24 mouse cellular contexts compared by ENCODE assay signal in genomic region chr14:33514756-33515285, GRCm38 (mm10). TPM values are rescaled to one million over a fixed set of nuclear protein-coding genes. Genes with fewer than 3 reads are reported as not detected.
A peak's percentile ranks its signal among the peaks of the same experiment; 100 is the strongest.
DNase-seq lines count a peak whose midpoint lies in the region; ATAC-seq and TF ChIP-seq lines count a peak whose summit lies in the region.
"Had no signal": no experiment of that assay in that cellular context is flagged by ENCODE, and none has a peak within 500 bp of the region (broad histone marks: within the 10 kb centered on the region; RNA-seq: fewer than 3 reads in every experiment).

No protein-coding gene starts in this region.

- TF ChIP-seq POLR2A in brain, embryonic 14.5 days (IDR thresholded peaks at IDR 0.05; ENCODE audit: borderline replicate concordance, extremely low read depth, insufficient read depth, insufficient read length, poor library complexity, severe bottlenecking) = no peak

- ATAC-seq in forebrain, embryonic 14.5 days = peak; percentile 65
- ATAC-seq in forebrain, embryonic 11.5 days (replicated peaks; ENCODE audit: low FRiP score) = no peak
- ATAC-seq in forebrain, embryonic 16.5 days = peak; percentile 72
- ATAC-seq: intestine, embryonic 15.5 days had no signal

- no peak for TF ChIP-seq CTCF in brain, embryonic 14.5 days (IDR thresholded peaks at IDR 0.05; ENCODE audit: borderline replicate concordance, extremely low read depth, insufficient read depth, insufficient read length)

- no peaks in the 10 kb centered on the region for H3K9me3 ChIP-seq in forebrain, embryonic 14.5 days (replicated peaks; ENCODE audit: control insufficient read depth, low read length)
- H3K9me3 ChIP-seq in forebrain, embryonic 11.5 days (ENCODE audit: control insufficient read depth, low read length) = no peaks in the 10 kb centered on the region
- H3K9me3 ChIP-seq in forebrain, embryonic 16.5 days (ENCODE audit: control insufficient read depth, low read length) = no peaks in the 10 kb centered on the region
- H3K9me3 ChIP-seq: embryonic facial prominence, embryonic 15.5 days; heart, embryonic 12.5 days; hindbrain, embryonic 12.5 days; intestine, embryonic 15.5 days had no signal

- H3K4me1 ChIP-seq in forebrain, embryonic 14.5 days (ENCODE audit: control insufficient read depth, insufficient read depth, low read length) = no peaks in the 10 kb centered on the region
- no peaks in the 10 kb centered on the region for H3K4me1 ChIP-seq in forebrain, embryonic 11.5 days (replicated peaks; ENCODE audit: control insufficient read depth, insufficient read depth, low read length)
- peaks cover 13% of the 10 kb centered on the region for H3K4me1 ChIP-seq in forebrain, embryonic 16.5 days (replicated peaks; ENCODE audit: control insufficient read depth, insufficient read depth, low read length)
- H3K4me1 ChIP-seq: embryonic facial prominence, embryonic 15.5 days; heart, embryonic 12.5 days; intestine, embryonic 15.5 days had no signal

- intact Hi-C loops in left cerebral cortex, postnatal 4 days (cut with DNase I) = no loop called here
- intact Hi-C loops in left cerebral cortex, postnatal 36 days (cut with DNase I) = no loop called here

- no peak overlapping the region for H3K27ac ChIP-seq in forebrain, embryonic 14.5 days (ENCODE audit: low read depth, low read length)
- H3K27ac ChIP-seq in forebrain, embryonic 11.5 days (ENCODE audit: low read depth, low read length) = no peak overlapping the region
- peak overlapping the region; percentile 72 for H3K27ac ChIP-seq in forebrain, embryonic 16.5 days (ENCODE audit: low read length)
- H3K27ac ChIP-seq: embryonic facial prominence, embryonic 15.5 days; gastrocnemius, adult 2 months; hindbrain, embryonic 12.5 days; intestine, embryonic 15.5 days had no signal

- H3K36me3 ChIP-seq in forebrain, embryonic 14.5 days (ENCODE audit: control insufficient read depth, insufficient read depth, low read length) = no peaks in the 10 kb centered on the region
- H3K36me3 ChIP-seq in forebrain, embryonic 11.5 days (ENCODE audit: control insufficient read depth, insufficient read depth, low read length) = no peaks in the 10 kb centered on the region
- H3K36me3 ChIP-seq in forebrain, embryonic 16.5 days (ENCODE audit: control insufficient read depth, insufficient read depth) = no peaks in the 10 kb centered on the region
- H3K36me3 ChIP-seq: embryonic facial prominence, embryonic 15.5 days; heart, embryonic 12.5 days; hindbrain, embryonic 12.5 days; intestine, embryonic 15.5 days had no signal

- WGBS in forebrain, embryonic 14.5 days = 54% methylated on average over 6 of the region's 6 CpGs
- 86% methylated on average over 6 of the region's 6 CpGs for WGBS in forebrain, embryonic 11.5 days
- whole genome bisulfite sequencing in forebrain, embryonic 16.5 days = 39% methylated on average over 6 of the region's 6 CpGs

- H3K27me3 ChIP-seq in forebrain, embryonic 14.5 days (replicated peaks; ENCODE audit: control insufficient read depth, insufficient read depth, low read length) = no peaks in the 10 kb centered on the region
- no peaks in the 10 kb centered on the region for H3K27me3 ChIP-seq in forebrain, embryonic 11.5 days (ENCODE audit: control insufficient read depth, insufficient read depth, low read length)
- no peaks in the 10 kb centered on the region for H3K27me3 ChIP-seq in forebrain, embryonic 16.5 days (replicated peaks; ENCODE audit: control insufficient read depth, insufficient read depth, low read length)
- H3K27me3 ChIP-seq: embryonic facial prominence, embryonic 15.5 days; hindbrain, embryonic 12.5 days; intestine, embryonic 15.5 days had no signal

- no peak overlapping the region for H3K4me3 ChIP-seq in forebrain, embryonic 14.5 days (ENCODE audit: low read depth, low read length)
- no peak overlapping the region for H3K4me3 ChIP-seq in forebrain, embryonic 11.5 days (ENCODE audit: low read depth, low read length)
- no peak overlapping the region for H3K4me3 ChIP-seq in forebrain, embryonic 16.5 days (replicated peaks; ENCODE audit: low read length)
- H3K4me3 ChIP-seq: embryonic facial prominence, embryonic 15.5 days; erythroblast, embryonic 14.5 days; gastrocnemius, adult 2 months; heart, embryonic 12.5 days; hindbrain, embryonic 12.5 days; intestine, embryonic 15.5 days had no signal

- H3K4me2 ChIP-seq in forebrain, embryonic 14.5 days (ENCODE audit: low read length) = no peak overlapping the region
- H3K4me2 ChIP-seq in forebrain, embryonic 11.5 days (ENCODE audit: low read depth, low read length, severe bottlenecking) = no peak overlapping the region
- H3K4me2 ChIP-seq in forebrain, embryonic 16.5 days (ENCODE audit: low read length) = no peak overlapping the region
- H3K4me2 ChIP-seq: embryonic facial prominence, embryonic 15.5 days; heart, embryonic 12.5 days; hindbrain, embryonic 12.5 days; intestine, embryonic 15.5 days had no signal

- no peak overlapping the region for H3K9ac ChIP-seq in forebrain, embryonic 14.5 days (ENCODE audit: low read length)
- H3K9ac ChIP-seq in forebrain, embryonic 11.5 days (ENCODE audit: low read length) = no peak overlapping the region
- H3K9ac ChIP-seq in forebrain, embryonic 16.5 days (replicated peaks; ENCODE audit: low read depth, low read length) = no peak overlapping the region
- H3K9ac ChIP-seq: embryonic facial prominence, embryonic 15.5 days; heart, embryonic 12.5 days; hindbrain, embryonic 12.5 days; intestine, embryonic 15.5 days had no signal

- peak; percentile 70 for DNase-seq in forebrain, embryonic 14.5 days (ENCODE audit: low spot score)
- DNase-seq in forebrain, embryonic 11.5 days (ENCODE audit: low spot score) = no peak
- peak; percentile 52 for DNase-seq in left cerebral cortex, postnatal 4 days
- no peak for DNase-seq in left cerebral cortex, postnatal 36 days (ENCODE audit: low spot score in 2 of 2)
- peak; percentile 76 for DNase-seq in brain, embryonic 14.5 days (ENCODE audit: low read depth)
- DNase-seq in adrenal gland, adult 18-20 months (ENCODE audit: low spot score in 2 of 2) = no peak
- DNase-seq: adrenal gland, adult 8-10 months; adrenal gland, postnatal 36 days; cerebellum, adult 11-12 months; cerebellum, adult 9-11 months; embryo, embryonic 11 days; gastrocnemius, adult 2 months; gastrocnemius, postnatal 25 days; kidney, adult 18-20 months had no signal

RNA-seq across cellular contexts. Expression of gene Frmpd2, which starts 43.3 kb away (rescaled TPM):
- 0.03 and 0.07 TPM in 2 replicates for polyA plus RNA-seq in forebrain, embryonic 14.5 days (2014; fragmentation: Nextera tagmentation; extraction: Ambion mirVana)
- polyA plus RNA-seq in forebrain, embryonic 11.5 days (2014; fragmentation: Nextera tagmentation; extraction: Ambion mirVana) = 0.05 and 0.29 TPM in 2 replicates
- total RNA-seq in left cerebral cortex, postnatal 4 days (2021) = 1 to 10 TPM in 1 of 2 experiments, under 1 TPM in 1; 0.46 to 1.6 TPM
- total RNA-seq in left cerebral cortex, postnatal 36 days (2021) = under 1 TPM; 0.67 to 0.93 TPM
- 0.03 and 0.07 TPM in 2 replicates for polyA plus RNA-seq in brain, embryonic 14.5 days (2012; rRNA removed)
- polyA plus RNA-seq in forebrain, embryonic 16.5 days (2015; fragmentation: Nextera tagmentation; extraction: Ambion mirVana) = not detected in 2 replicates
- not detected for total RNA-seq in adrenal gland, adult 18-20 months (2021)
- total RNA-seq: adrenal gland, postnatal 36 days; common myeloid progenitor, adult 5-6 weeks; ES-E14; gastrocnemius, adult 2 months; gastrocnemius, postnatal 25 days; granulocyte monocyte progenitor cell, adult 5-6 weeks; heart, postnatal 25 days had no signal
- polyA plus RNA-seq: erythroblast, embryonic 14.5 days; intestine, embryonic 15.5 days had no signal

Comparison
In these comparisons a context has a peak if more than half of its experiments do, and no peak if none do; other contexts are left out.
1. DNase-seq: peak in forebrain, embryonic 14.5 days (single experiment), left cerebral cortex, postnatal 4 days (single experiment) and brain, embryonic 14.5 days (single experiment); none in forebrain, embryonic 11.5 days (single experiment), left cerebral cortex, postnatal 36 days (0 of 2) and adrenal gland, adult 18-20 months (0 of 2).